Mouse (Mus musculus) lung, adult 2 months (tissue): Measurements from ENCODE around the gene Trhde. TPM values are rescaled to one million over a fixed set of nuclear protein-coding genes. Genes with fewer than 3 reads are reported as not detected.

Experiments used
- DNase-seq: peaks from one replicate; pipeline ENCODE4 v3.0.0; 2022
- H3K4me1 ChIP-seq: fragments of 200-500 bp; 2 replicates; pipeline ENCODE4 v1.6.1; 2011; ENCODE audit warnings: low read length; ENCODE audit not compliant: control insufficient read depth, insufficient read depth
- H3K4me3 ChIP-seq: fragments of 200-500 bp; replicated peaks from 2 replicates; pipeline ENCODE3; 2011; ENCODE audit warnings: low read depth, mild to moderate bottlenecking, control low read depth, low read length; ENCODE audit errors: extremely low read depth
- CTCF ChIP-seq: fragments of 200-500 bp; IDR thresholded peaks from 2 replicates; pipeline ENCODE4 v1.5.1; 2011; ENCODE audit warnings: mild to moderate bottlenecking, low read length, control low read depth; ENCODE audit not compliant: insufficient read depth
- POLR2A ChIP-seq: fragments of 200-500 bp; IDR thresholded peaks from 2 replicates; pipeline ENCODE4 v1.6.1; 2011; ENCODE audit warnings: low read depth, mild to moderate bottlenecking, control low read depth, low read length, borderline replicate concordance; ENCODE audit errors: extremely low read depth
- WGBS: fragments of 180-500 bp; shearing (Covaris S2); methylation state at CpG from one replicate; pipeline ENCODE4 v1.1.7; 2018; 5-methylcytosine and 5-hydroxymethylcytosine counted together
- polyA plus RNA-seq: library from polyadenylated mRNA; depleted of rRNA; stranded (reverse); fragments of >200 nt; gene quantifications from 2 replicates; pipeline ENCODE4 v1.2.3, GENCODE M21; 2012

Gene Trhde
- polyA plus RNA-seq, 1 experiment: not detected

DNA sequence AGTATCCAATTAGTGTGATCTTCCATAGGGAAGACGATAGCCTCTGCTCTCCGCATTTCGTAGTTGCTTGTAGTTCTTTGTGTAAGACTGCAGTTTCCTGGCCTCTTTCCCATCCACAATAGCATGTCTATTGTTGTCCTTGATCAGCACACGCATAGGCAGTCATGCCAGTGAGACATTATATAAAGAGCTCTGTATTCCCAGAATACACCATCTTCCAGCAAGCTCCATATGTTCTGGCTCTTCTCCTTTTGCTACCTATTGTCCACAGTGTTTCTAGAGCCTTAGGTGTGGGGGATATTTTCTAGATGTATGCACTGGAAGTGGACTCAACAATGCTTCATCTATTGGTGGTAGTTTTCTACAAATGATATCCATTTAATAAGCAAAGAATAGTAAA lies 313.3 kb downstream of the Trhde start:
- no peak for DNase-seq
- 84% methylated on average over 4 of the region's 4 CpGs for WGBS
- TF ChIP-seq CTCF (no peak), POLR2A (no peak)

DNA sequence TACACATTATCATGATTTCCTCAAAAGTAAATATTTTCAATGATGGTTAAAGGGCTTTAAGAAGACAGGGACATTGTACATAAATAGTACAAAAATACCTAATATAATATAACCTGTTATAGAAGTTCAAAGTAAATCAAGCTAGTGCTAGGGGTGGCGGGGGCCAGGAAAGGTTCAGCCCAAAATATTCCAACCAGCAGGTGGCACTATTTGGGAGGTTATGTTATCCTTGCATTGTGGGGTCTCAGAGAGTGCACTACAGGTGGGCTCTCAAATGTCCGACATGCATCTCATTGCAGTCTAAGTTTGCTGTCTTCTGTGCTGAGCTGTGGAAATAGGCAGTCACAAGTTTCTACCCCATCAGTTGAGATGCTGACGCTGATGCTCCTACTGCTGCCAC lies 346.5 kb downstream of the Trhde start:
- TF ChIP-seq CTCF: no peak
- TF ChIP-seq POLR2A: no peak
- no peak for DNase-seq
- WGBS: 75% methylated on average over 3 of the region's 3 CpGs
- Histone ChIP-seq H3K4me3 (no peak overlapping the region), H3K4me1 (no peaks in the 10 kb centered on the region)

More for the DNA sequence above, 313.3 kb downstream of the Trhde start:
- no peaks in the 10 kb centered on the region for H3K4me1 ChIP-seq
- H3K4me3 ChIP-seq: no peak overlapping the region

DNA sequence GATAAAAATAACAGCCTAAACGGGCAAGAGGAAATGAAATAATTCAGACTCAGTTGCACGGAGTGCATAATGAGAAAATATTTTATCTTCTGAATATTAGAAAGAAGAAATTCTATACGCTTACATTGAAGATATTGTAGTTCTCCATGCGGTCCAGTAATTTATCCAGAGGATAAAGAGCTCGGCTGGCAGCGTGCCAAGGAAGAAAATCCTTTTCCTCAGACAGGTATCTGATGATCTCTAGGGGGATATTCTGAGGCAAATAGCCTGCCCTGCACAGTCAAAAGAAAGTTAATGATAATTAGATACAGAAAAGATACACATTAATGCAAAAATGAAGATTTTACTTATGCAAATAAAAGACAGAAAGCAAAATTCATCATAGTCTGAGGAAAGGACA lies 354.0 kb downstream of the Trhde start:
- no peak for DNase-seq
- no peak for TF ChIP-seq CTCF
- TF ChIP-seq POLR2A: no peak
- H3K4me3 ChIP-seq: no peak overlapping the region
- WGBS: 66% methylated on average over 6 of the region's 6 CpGs
- no peaks in the 10 kb centered on the region for H3K4me1 ChIP-seq

DNA sequence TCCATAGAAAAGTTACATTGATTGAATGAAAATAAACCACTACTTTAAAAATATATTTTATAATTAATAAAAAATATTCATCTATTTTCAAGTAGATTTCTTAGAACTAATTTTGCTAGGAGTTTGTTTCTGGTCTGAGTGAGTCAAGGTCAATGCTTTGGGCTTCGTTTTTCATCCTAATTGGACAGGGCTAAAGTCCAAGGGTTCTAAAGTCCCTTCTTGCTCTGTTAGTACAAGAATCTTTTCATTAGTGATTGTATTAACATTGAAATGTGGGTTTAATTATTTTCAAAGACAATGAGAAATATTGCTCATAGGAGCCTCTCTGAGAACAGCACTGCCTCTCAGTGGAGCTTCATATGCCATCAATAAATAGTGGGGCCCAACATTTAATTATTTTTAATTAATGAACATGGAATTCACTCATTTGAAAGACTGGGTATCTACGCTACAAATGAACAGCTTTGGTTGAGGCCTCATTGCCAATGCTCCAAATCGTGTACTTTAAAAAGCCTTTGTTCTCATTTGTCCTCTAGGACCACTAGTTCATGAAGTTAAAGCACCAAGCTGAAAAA lies 383.1 kb downstream of the Trhde start:
- TF ChIP-seq CTCF (no peak), POLR2A (no peak)
- no peaks in the 10 kb centered on the region for H3K4me1 ChIP-seq
- DNase-seq: no peak
- H3K4me3 ChIP-seq: no peak overlapping the region
- WGBS: 59% methylated on average over 3 of the region's 3 CpGs

DNA sequence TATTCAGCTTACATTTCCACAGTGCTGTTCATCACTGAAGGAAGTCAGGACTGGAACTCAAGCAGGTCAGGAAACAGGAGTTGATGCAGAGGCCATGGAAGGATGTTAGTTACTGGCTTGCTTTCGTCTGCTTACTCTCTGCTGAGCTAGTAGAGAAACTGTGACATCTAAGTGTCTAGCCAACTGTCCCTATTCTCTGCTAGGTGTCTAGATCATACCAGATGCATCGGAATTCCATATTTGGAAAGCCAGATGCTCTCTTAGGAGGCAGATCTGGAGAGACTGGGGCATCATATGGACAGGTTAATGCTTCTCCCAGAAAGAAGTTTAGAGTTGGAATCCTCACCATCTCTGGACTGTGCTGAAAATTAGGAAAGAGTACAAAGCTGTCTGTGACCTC lies 386.4 kb downstream of the Trhde start:
- Histone ChIP-seq H3K4me3 (no peak overlapping the region), H3K4me1 (no peaks in the 10 kb centered on the region)
- no peak for DNase-seq
- TF ChIP-seq POLR2A (no peak), CTCF (no peak)
- 67% methylated on average over 2 of the region's 2 CpGs for WGBS

DNA sequence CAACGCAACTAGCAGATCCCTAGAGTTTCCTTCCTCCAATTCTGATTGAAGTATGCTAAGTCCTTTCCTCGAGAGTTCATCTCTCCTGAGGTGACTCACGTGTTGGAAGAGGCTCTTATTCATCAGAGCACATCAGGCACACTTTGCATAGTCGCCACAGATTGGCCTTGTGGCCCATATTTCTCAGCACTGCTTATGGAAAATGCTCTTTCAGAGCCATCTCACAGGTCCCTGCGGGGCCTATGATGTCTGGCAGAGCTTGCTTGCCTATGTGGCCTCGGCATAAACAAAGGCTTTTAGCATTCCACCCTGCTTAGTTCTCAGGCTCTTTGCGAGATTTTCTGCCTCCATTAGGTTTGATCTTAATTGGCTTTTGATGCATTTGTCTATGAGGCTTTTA lies 396.8 kb downstream of the Trhde start:
- TF ChIP-seq CTCF (no peak), POLR2A (no peak)
- H3K4me1 ChIP-seq: no peaks in the 10 kb centered on the region
- 46% methylated on average over 7 of the region's 7 CpGs for WGBS
- no peak for DNase-seq
- H3K4me3 ChIP-seq: no peak overlapping the region

DNA sequence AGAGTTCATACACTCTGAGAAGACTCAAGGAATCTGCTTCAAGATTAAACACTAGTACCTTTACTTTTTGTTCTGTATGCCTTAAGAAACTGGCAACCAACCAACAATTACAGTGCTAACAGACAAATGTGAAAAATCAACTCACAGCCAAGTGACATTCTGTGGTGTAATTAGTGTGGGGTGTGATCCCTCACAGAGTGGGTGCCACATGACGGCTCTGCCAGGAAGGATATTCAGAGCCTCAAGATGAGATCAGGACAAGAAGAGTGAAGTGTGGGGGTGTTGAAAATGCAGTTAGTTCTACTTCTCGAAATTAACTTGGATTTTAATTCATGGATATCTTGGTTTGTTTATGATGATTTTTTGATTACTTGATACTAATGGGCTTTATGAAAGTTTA lies 398.3 kb downstream of the Trhde start:
- TF ChIP-seq POLR2A (no peak), CTCF (no peak)
- H3K4me1 ChIP-seq: no peaks in the 10 kb centered on the region
- DNase-seq: no peak
- 39% methylated on average over 2 of the region's 2 CpGs for WGBS
- H3K4me3 ChIP-seq: no peak overlapping the region

DNA sequence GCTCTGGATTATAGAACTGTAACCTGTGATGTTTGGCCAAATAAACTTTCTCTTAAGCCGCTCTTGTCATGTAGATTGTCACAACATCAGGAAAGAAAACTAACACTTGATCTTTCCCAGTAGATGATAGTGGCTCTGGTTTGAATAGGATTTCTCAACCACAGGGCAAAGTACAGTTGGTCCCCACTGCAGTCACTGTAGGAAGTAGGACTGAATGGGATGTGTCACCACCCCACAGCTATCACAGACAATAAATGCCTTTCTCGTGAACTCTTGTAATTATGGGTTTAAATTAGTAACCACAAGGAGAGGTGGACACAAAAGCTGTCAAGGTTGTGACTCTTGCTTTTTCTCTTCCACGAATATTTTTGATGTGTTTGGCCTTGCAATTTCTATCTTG lies 431.3 kb downstream of the Trhde start:
- no peak for TF ChIP-seq CTCF
- TF ChIP-seq POLR2A: no peak
- DNase-seq: no peak
- no peak overlapping the region for H3K4me3 ChIP-seq
- H3K4me1 ChIP-seq: no peaks in the 10 kb centered on the region
- WGBS: 72% methylated on average over 3 of the region's 3 CpGs

DNA sequence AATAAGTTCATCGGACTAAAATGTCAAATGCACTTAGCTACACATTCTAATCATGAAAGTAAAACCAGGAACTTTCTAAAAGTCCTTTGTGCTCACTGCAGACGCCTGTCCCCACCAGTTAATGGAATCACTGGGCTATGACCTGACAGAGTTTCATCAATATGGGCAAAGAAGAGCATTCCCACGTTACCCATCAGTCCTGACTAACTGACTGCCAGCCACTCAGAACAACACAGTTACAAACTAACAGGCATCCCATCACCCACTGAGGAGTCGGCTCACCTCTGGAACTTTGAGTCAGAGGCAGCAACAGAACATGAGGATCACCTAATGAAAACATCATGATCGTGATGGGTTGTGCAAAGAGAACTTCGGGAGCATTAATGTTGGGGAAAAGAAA lies 438.7 kb downstream of the Trhde start:
- no peak overlapping the region for H3K4me3 ChIP-seq
- TF ChIP-seq POLR2A (no peak), CTCF (no peak)
- H3K4me1 ChIP-seq: no peaks in the 10 kb centered on the region
- no peak for DNase-seq
- 68% methylated on average over 6 of the region's 6 CpGs for WGBS

DNA sequence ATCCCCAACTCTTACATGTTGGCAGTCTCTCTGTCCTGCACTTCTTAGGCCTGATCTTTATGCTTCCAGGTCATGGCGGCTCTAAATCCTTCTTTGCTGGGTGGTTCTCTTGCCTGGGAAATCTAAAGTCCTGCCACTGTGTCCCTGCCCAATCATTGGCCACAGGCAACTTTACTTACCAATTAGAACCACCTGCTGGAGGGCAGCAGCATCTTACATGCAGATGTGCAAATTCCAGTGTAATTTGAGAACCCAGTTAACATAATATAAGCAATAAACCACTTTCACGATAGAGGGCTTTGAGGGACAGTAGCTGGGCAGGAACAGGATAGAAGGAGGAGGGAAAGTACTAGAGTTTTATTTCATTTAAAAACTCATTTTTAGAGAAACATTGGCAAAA lies 439.5 kb downstream of the Trhde start:
- Histone ChIP-seq H3K4me3 (no peak overlapping the region), H3K4me1 (no peaks in the 10 kb centered on the region)
- WGBS: 48% methylated on average over 2 of the region's 2 CpGs
- TF ChIP-seq CTCF: no peak
- TF ChIP-seq POLR2A: no peak
- no peak for DNase-seq
